ENCODE assay signal across 8 mouse cellular contexts in genomic region chr15:37120381-37120780, GRCm38 (mm10).
DNase-seq lines count a peak whose midpoint lies in the region; ATAC-seq and TF ChIP-seq lines count a peak whose summit lies in the region.

No protein-coding gene starts in this region.

- peak; percentile 88 for ATAC-seq in lung, embryonic 14.5 days (ENCODE audit: insufficient read depth)

- no peaks in the 10 kb centered on the region for H3K79me2 ChIP-seq in C2C12 (ENCODE audit: control insufficient read depth, insufficient read depth)

- H3K79me3 ChIP-seq in C2C12 (ENCODE audit: low read depth), result no peaks in the 10 kb centered on the region

- peaks cover 4% of the 10 kb centered on the region for H3K27me3 ChIP-seq in C2C12 (ENCODE audit: control insufficient read depth, insufficient read depth, insufficient read length)
- H3K27me3 ChIP-seq in lung, embryonic 14.5 days (ENCODE audit: insufficient read depth, low read length), result no peaks in the 10 kb centered on the region

- H3ac ChIP-seq in C2C12 (ENCODE audit: control insufficient read depth, insufficient read length, low read depth), result no peak overlapping the region

- H3K9ac ChIP-seq in lung, embryonic 14.5 days, result no peak overlapping the region

- no peak overlapping the region for H3K4me2 ChIP-seq in lung, embryonic 14.5 days

- no peaks in the 10 kb centered on the region for H3K4me1 ChIP-seq in lung, embryonic 14.5 days (ENCODE audit: insufficient read depth)

- 11% methylated on average over 6 of the region's 6 CpGs for WGBS in lung, embryonic 14.5 days

- H3K36me3 ChIP-seq in C2C12 (ENCODE audit: control insufficient read depth, insufficient read depth), result no peaks in the 10 kb centered on the region
- H3K36me3 ChIP-seq in lung, embryonic 14.5 days (ENCODE audit: insufficient read depth), result no peaks in the 10 kb centered on the region

- peak; percentile 76 for TF ChIP-seq CTCF in C2C12 (IDR thresholded peaks at IDR 0.05; ENCODE audit: control insufficient read depth, insufficient read depth, insufficient read length)
- TF ChIP-seq CTCF in lung, embryonic 14.5 days (IDR thresholded peaks at IDR 0.05; ENCODE audit: low read depth), result peak; percentile 99

- peak; percentile 88 to 97 for DNase-seq in adrenal gland, adult (ENCODE audit: inconsistent age in 2 of 2, low spot score in 1 of 2)
- peak; percentile 84 for DNase-seq in embryo, embryonic 11 days
- peak; percentile 71 for DNase-seq in heart, adult 8-10 months (ENCODE audit: low spot score)
- peak; percentile 92 to 93 for DNase-seq in kidney, postnatal 4 days
- peak; percentile 91 for DNase-seq in lung, embryonic 14.5 days
- peak; percentile 85 for DNase-seq in right cerebral cortex, adult 18-20 months
- peak; percentile 81 to 82 for DNase-seq in urinary bladder, adult 18-20 months (ENCODE audit: low spot score in 2 of 2)

- H3K4me3 ChIP-seq in C2C12 (ENCODE audit: insufficient read depth, poor library complexity, severe bottlenecking), result no peak overlapping the region
- no peak overlapping the region for H3K4me3 ChIP-seq in lung, embryonic 14.5 days (ENCODE audit: low read depth, low read length)

- no peak overlapping the region for H3K27ac ChIP-seq in lung, embryonic 14.5 days (ENCODE audit: low read depth)

- no peaks in the 10 kb centered on the region for H3K9me3 ChIP-seq in lung, embryonic 14.5 days (ENCODE audit: low read depth, low read length)

TF ChIP-seq in C2C12, 6 proteins besides CTCF, POLR2A, EP300 and RAD21:
- TF ChIP-seq USF1 (IDR thresholded peaks at IDR 0.05; ENCODE audit: low read depth) (no peak), CEBPB (IDR thresholded peaks at IDR 0.05; ENCODE audit: low read depth) (peak; percentile 55), FOSL1 (IDR thresholded peaks at IDR 0.05; ENCODE audit: insufficient read depth, low read length, poor library complexity, severe bottlenecking) (no peak), MYOG (IDR thresholded peaks at IDR 0.05; ENCODE audit: control insufficient read depth, extremely low read depth, insufficient read length) (no peak), MYOD1 (IDR thresholded peaks at IDR 0.05; ENCODE audit: control insufficient read depth, insufficient read length, low read depth) (no peak), MAX (IDR thresholded peaks at IDR 0.05) (no peak)
